Mouse (Mus musculus): ENCODE data around the gene Aig1.

- TF ChIP-seq CTCF (IDR thresholded peaks at IDR 0.05; ENCODE audit: control insufficient read depth, insufficient read depth, low read length) (no peak), POLR2A (IDR thresholded peaks at IDR 0.05; ENCODE audit: borderline replicate concordance, control insufficient read depth, low read depth, low read length) (no peak)
Measured at GRCm38 (mm10) chr10:13702043-13702442, 166.7 kb downstream of the Aig1 start.
